Mouse (Mus musculus): Measurements from ENCODE around the gene Olfr788.

Olfr788 gene

DNA sequence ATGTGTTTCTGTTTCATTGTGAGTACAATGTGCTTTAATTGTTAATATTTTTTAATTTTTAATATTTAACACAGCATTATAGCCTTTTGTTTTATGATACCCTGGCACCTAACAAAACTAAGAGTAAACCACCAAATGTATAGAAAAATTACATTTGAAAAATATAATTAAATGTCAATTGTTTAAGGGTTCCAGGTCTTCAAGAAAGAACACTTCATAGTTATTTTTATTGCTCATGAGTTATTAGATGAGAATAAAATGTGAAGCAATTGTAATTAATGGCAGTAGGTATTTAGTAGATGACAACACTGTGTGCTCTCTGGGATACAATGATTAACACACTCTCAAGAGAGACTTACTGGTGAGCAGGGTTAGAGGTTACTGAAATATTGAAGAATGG lies at the start of gene Olfr788:
TSS of gene Olfr788 (plus strand) at position 301 of the 400 bp plus-strand sequence.
- DNase-seq (ENCODE audit: low spot score in 2 of 2): no peak

DNA sequence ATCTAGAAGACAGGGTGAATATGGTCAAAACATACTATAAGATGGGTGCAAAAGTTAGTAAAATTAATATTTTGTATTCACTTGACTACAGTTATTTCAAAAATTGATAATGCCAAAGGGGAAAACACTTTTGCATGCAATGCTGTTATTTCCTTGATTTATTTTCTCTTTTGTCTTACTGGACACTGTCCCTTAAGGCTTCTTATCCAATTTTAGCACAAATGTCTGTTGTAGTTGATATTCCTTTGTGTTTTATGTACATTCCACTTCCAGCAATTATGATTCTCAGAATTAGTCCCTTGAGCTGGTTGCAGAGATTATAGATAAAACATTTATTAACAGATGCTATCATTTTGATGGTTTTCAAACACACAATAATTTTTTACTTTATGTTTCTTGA lies 43.8 kb upstream of the Olfr788 start, which contains the start of gene Olfr786:
TSS of gene Olfr786 (plus strand) at position 301 of the 400 bp plus-strand sequence.
- DNase-seq (ENCODE audit: low spot score in 2 of 2): no peak

DNA sequence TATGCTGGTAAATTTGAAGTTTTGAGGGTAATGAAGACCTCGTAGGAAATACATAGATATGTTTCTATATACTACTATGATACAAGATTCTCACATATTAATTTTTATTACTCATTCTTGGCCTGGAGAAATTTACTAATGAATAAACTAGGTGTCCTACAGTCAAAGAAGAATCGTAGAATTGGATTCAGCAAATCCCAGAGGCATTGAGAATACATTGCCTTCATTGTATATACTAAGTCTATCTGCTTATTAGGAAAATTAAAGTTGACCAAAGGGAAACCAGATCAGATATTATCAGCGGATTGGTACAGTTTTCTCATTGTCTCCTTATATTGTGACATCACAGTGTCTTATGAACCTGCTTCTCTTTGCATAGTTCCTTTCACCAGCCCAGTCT lies 9.2 kb upstream of the Olfr788 start, which contains the start of gene Olfr787:
TSS of gene Olfr787 (plus strand) at position 301 of the 400 bp plus-strand sequence.
- no peak for DNase-seq (ENCODE audit: low spot score in 2 of 2)

- no peak for DNase-seq (ENCODE audit: low spot score in 2 of 2)
These were observed 2.5 kb downstream of the Olfr788 start for GRCm38 (mm10) chr10:129473256-129473655.

DNA sequence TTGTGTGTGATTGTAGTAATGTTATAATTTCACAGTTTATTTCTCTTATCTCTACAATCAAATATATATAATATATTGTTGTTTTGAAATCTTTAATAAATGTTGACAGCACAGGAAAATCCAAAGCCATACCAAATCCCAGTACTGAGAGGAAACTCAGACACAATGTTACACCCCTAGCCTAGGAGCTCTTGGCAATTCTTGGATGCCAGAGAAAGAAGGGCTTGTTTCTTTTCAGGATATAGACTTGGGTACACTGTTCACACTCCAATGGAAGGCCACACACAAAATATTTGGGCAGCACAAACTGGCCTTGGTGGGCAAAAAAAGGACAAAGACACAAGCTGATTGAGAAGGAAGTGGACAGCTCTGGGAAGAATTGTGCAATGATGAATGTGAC lies 2.9 kb downstream of the Olfr788 start:
- no peak for DNase-seq (ENCODE audit: low spot score in 2 of 2)

DNA sequence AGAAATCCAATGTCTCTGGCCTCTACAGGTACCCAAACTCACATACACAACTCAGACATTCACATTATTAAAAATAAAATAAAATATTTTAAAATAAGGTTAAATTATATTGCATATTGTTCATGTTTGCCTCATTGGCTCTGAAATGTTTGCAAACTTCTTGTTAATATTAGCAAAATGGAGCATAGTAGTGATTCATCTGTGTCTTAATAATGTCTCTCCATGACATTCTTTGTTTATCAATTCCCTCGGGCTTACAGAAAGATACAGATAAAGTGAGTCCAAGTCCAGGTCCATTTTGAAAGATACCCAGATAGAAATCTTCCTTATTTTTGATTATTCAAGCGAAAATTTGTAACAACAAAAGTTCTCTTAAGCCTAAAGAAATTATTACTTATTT lies 13.7 kb downstream of the Olfr788 start, which contains the start of gene Olfr789:
TSS of gene Olfr789 (plus strand) at position 301 of the 400 bp plus-strand sequence.
- no peak for DNase-seq (ENCODE audit: low spot score in 2 of 2)

DNA sequence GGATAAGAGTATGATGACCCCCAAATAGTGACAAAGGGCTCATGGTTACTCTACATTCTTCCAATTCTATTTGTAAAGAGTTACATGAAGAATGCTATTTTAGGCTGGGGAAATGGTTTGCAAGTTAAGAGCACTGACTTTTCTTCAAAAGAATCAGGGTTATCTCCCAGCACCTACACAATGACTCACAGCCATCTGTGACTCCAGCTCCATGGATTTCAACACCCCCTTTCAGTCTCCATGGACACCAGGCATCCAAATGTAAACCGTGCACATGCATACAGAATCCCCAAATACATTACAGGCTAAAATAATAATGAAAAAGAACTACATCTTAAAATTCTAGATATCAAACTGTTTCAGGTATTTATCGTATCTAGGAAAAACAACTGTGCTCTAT lies 19.3 kb downstream of the Olfr788 start:
- peak; percentile 18 to 30 for DNase-seq (ENCODE audit: low spot score in 2 of 2)

GRCm38 (mm10) chr10:129498192-129498591 lies 27.4 kb downstream of the Olfr788 start, which contains the start of gene Olfr790:
Gene Olfr790, plus strand, starts transcription at chr10:129498492.
- no peak for DNase-seq (ENCODE audit: low spot score in 2 of 2)

- no peak for DNase-seq (ENCODE audit: low spot score in 2 of 2)
These were observed 50.7 kb downstream of the Olfr788 start, which contains the start of gene Olfr791 for GRCm38 (mm10) chr10:129521492-129521891. Gene Olfr791, plus strand, starts transcription at chr10:129521792.
